Mouse (Mus musculus) heart, embryonic 12.5 days (tissue): ENCODE results near the gene Gtf2e1. TPM values are rescaled to one million over a fixed set of nuclear protein-coding genes. Genes with fewer than 3 reads are reported as not detected.

Experiments used
- ATAC-seq: fragments of 200-750 bp; cut with Nextera tagmentation; 2 replicates; pipeline ENCODE4 v1.8.0; 2017; ENCODE audit warnings: moderate TSS enrichment, moderate library complexity; ENCODE audit not compliant: insufficient number of reproducible peaks, low FRiP score
- H3K27ac ChIP-seq: fragments of 300-500 bp; sonication (generic); 2 replicates; pipeline ENCODE4 v1.5.1; 2016; ENCODE audit warnings: mild to moderate bottlenecking, moderate library complexity; ENCODE audit not compliant: poor library complexity, severe bottlenecking
- H3K27me3 ChIP-seq: fragments of 300-500 bp; sonication (generic); replicated peaks from 2 replicates; pipeline ENCODE4 v1.6.1; 2016; ENCODE audit warnings: mild to moderate bottlenecking, moderate library complexity
- H3K36me3 ChIP-seq: fragments of 300-500 bp; sonication (generic); 2 replicates; pipeline ENCODE4 v1.6.1; 2016; ENCODE audit warnings: mild to moderate bottlenecking, moderate library complexity
- H3K4me1 ChIP-seq: fragments of 300-500 bp; sonication (generic); replicated peaks from 2 replicates; pipeline ENCODE4 v1.6.1; 2016; ENCODE audit warnings: mild to moderate bottlenecking
- H3K4me2 ChIP-seq: fragments of 300-500 bp; sonication (generic); 2 replicates; pipeline ENCODE4 v1.6.1; 2016; ENCODE audit warnings: mild to moderate bottlenecking, moderate library complexity
- H3K4me3 ChIP-seq: fragments of 300-500 bp; sonication (generic); 2 replicates; pipeline ENCODE4 v1.5.1; 2016; ENCODE audit warnings: mild to moderate bottlenecking
- H3K9ac ChIP-seq: fragments of 300-500 bp; sonication (generic); 2 replicates; pipeline ENCODE4 v1.6.1; 2016; ENCODE audit warnings: mild to moderate bottlenecking, moderate library complexity
- H3K9me3 ChIP-seq: fragments of 300-500 bp; sonication (generic); replicated peaks from 2 replicates; pipeline ENCODE4 v1.6.1; 2016; ENCODE audit warnings: mild to moderate bottlenecking, moderate library complexity
- WGBS: fragments of 180-500 bp; shearing (Covaris S2); methylation state at CpG from one replicate; pipeline ENCODE4 v1.1.7; 2016; 5-methylcytosine and 5-hydroxymethylcytosine counted together
- polyA plus RNA-seq: library from polyadenylated mRNA; unstranded; fragments of >200 nt; fragmentation: Nextera tagmentation; extraction: Ambion mirVana; gene quantifications from 2 replicates; pipeline ENCODE4 v1.2.1, GENCODE M21; 2016

The Gtf2e1 gene
- 25.9 and 28.5 TPM in 2 replicates for polyA plus RNA-seq

DNA sequence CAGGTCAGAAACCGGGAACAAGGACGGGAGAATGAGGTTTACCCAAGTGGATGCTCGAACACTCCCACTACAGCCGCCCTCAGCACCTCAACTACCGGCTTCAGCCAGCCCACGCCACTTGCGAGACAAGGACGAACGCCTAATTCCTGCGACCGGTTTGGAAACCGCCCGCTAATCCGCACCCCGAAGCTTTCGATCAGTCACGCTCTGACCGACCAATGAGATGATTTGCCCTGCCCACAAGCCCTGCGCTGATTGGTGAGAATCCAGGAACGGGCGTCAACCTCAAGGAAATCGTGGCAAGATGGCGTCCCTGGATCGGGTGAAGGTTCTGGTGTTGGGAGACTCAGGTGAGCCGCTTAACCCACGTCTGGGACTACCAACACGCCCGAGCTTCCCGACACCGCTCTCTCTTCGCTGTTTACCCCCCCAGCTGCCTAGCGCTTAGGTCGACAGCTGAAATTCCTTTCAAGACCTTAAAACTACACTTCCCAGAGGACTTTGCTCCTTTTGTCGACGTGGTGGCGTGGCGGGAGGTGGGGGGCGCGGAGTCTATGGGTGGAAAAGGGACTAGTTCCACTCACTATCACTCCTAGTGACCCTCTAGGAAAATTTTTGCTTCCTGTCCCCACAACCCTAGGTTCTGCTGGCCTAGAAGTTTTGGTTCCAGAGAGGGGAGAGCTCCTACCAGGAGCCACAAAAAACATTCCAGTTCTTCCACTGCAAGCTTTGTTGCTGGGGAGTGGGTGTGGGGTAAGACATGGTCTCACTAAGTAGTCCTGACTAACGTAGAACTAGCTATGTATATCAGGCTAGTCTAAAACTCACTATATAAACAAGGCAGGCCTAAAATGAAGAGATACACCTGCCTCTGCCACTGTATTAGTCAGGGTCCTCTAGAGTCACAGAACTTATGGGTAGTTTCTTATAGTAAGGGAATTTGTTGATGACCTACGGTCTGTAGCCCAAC lies at the start of gene Gtf2e1, which contains the start of gene Rabl3:
Gene Gtf2e1, minus strand, starts transcription at position 179 of the 970 bp plus-strand sequence.
Gene Rabl3, plus strand, starts transcription at position 275 of the 970 bp plus-strand sequence.
- 2% methylated on average over 41 of the region's 41 CpGs for WGBS

DNA sequence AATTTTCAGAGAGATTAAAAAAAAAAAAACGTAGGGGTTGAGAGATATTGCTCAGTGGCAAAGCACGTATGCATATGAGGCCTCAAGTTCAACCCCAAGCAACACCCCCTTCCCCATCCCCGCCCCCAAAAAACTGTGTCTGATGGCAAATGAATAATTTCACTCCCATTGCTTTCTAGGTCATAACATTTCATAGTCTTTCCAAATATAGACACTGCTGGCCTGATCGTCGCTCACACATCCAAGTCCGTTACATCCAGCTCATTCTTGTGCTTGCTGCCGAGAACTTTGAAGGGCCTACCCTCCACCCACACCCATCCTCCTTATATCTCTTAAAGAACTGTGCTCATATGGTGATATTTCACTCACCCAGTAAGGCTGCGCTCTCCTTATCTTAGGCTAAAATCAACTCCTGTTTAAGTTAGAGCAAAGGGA lies 45.6 kb upstream of the Gtf2e1 start:
- 65% methylated on average over 8 of the region's 8 CpGs for WGBS
- no peak for ATAC-seq
- peak overlapping the region; percentile 76; the same call in 1 of the 2 replicates for H3K4me2 ChIP-seq

More for the DNA sequence above, at the start of gene Gtf2e1, which contains the start of gene Rabl3:
- Histone ChIP-seq H3K4me2 (peak within 1 kb of the TSS; percentile 85), H3K36me3 (peaks cover 24% of the 10 kb centered on the region), H3K9ac (peak within 1 kb of the TSS; percentile 95), H3K27me3 (no peaks in the 10 kb centered on the region), H3K4me3 (peak within 1 kb of the TSS; percentile 97), H3K4me1 (peaks cover 24% of the 10 kb centered on the region), H3K27ac (peak within 1 kb of the TSS; percentile 93), H3K9me3 (no peaks in the 10 kb centered on the region)
- ATAC-seq = peak; percentile 100

DNA sequence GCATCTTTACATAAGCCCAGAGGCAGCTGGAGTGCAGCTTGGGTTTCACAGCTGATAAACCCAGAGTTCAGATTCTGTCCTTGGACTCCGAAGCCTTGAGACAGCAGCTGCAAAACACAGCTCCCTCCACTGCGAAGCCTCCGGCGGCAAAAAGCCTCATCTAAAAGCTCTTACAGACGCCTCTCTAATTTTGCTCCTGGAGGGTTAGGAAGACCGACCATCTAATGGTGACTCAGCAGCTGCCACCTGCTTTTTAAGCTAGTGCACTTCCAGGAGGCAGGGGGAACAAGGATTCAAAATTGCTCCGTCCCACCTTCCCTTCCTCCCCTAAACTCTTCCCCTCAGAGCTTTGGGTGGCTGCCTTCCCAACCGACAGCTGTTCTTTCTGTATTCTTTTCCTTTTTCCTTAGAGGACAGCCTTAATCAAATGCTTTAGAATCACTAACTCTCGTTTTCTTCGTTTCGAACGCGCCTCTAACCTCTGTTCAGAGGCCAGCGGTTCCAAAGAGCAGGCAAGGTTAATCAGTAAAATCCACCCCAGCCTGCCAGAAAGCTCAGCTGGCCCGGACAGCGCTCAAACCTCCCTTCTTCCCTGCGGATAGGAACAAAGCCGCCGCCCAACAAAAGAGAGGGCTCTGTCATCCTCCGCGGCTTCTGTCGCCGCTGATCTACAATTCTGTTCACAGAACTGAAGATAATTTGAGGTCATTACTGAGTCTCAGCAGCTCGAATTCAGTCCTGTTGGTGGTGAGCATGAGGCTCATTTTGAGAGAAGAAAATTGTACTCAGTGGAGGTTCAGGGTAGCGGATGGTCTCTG lies 44.8 kb upstream of the Gtf2e1 start:
- peak overlapping the region; percentile 32 for H3K27ac ChIP-seq
- H3K36me3 ChIP-seq = no peaks in the 10 kb centered on the region
- ATAC-seq = no peak; the same call in 1 of the 2 replicates

More for the DNA sequence above, 45.6 kb upstream of the Gtf2e1 start:
- Histone ChIP-seq H3K27ac (no peak overlapping the region), H3K9ac (no peak overlapping the region), H3K27me3 (no peaks in the 10 kb centered on the region), H3K4me3 (no peak overlapping the region), H3K9me3 (no peaks in the 10 kb centered on the region), H3K36me3 (no peaks in the 10 kb centered on the region), H3K4me1 (peaks cover 9% of the 10 kb centered on the region; the same call in 1 of the 2 replicates)

DNA sequence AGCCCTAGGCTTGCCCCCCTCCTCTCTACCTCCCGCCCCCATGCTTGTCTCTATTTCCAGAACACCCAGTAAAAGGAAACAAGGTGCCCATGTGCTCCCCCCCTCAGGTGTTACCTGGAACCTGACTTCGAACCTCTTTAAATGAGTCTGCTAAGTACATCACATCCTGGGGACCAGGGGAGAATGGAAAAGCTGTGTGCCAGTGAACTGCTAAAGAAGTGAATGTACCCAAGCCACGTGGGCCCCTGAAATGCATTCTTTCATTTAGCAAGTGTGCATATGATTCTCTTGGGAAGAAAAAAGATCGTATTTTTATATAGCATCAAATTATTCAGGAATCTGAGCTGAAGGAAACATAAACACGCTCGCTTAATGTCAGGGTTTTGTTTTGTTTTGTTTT lies 44.2 kb upstream of the Gtf2e1 start:
- Histone ChIP-seq H3K9me3 (no peaks in the 10 kb centered on the region), H3K4me3 (peak overlapping the region; percentile 42; the same call in 1 of the 2 replicates), H3K4me2 (peak overlapping the region; percentile 76), H3K9ac (no peak overlapping the region), H3K27ac (no peak overlapping the region), H3K4me1 (peaks cover 15% of the 10 kb centered on the region), H3K27me3 (no peaks in the 10 kb centered on the region), H3K36me3 (no peaks in the 10 kb centered on the region)
- no peak for ATAC-seq
- WGBS = 45% methylated on average over 6 of the region's 6 CpGs

More for the DNA sequence above, 44.8 kb upstream of the Gtf2e1 start:
- Histone ChIP-seq H3K4me1 (peaks cover 13% of the 10 kb centered on the region), H3K4me2 (peak overlapping the region; percentile 76), H3K9me3 (no peaks in the 10 kb centered on the region), H3K9ac (peak overlapping the region; percentile 53; the same call in 1 of the 2 replicates), H3K4me3 (peak overlapping the region; percentile 42), H3K27me3 (no peaks in the 10 kb centered on the region)
- WGBS = 6% methylated on average over 25 of the region's 25 CpGs

DNA sequence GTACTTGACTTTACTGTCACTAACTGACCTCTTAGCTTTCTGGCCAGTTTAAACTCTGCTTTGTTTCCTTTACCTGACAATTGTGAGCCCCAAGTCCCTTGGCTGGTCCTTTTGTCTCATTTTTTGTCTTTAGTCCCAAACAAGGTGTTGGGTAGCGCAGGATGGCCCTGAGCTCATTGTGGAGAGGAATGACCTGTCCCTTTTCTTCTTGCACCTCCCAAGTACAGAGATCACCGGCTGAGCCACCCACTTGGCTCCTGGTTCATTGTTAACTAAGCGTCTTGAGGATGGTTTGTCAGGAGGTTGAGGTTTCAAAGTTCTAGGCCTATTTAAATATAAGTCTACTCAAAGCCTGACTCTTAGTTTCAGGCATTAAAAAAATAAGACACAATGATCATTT lies 43.7 kb upstream of the Gtf2e1 start:
- H3K27me3 ChIP-seq = no peaks in the 10 kb centered on the region
- peaks cover 15% of the 10 kb centered on the region for H3K4me1 ChIP-seq
- no peaks in the 10 kb centered on the region for H3K36me3 ChIP-seq
- H3K27ac ChIP-seq = no peak overlapping the region
- no peaks in the 10 kb centered on the region for H3K9me3 ChIP-seq
- 90% methylated on average over 3 of the region's 3 CpGs for WGBS
- H3K9ac ChIP-seq = no peak overlapping the region
- ATAC-seq = no peak
- no peak overlapping the region for H3K4me3 ChIP-seq
- no peak overlapping the region for H3K4me2 ChIP-seq

DNA sequence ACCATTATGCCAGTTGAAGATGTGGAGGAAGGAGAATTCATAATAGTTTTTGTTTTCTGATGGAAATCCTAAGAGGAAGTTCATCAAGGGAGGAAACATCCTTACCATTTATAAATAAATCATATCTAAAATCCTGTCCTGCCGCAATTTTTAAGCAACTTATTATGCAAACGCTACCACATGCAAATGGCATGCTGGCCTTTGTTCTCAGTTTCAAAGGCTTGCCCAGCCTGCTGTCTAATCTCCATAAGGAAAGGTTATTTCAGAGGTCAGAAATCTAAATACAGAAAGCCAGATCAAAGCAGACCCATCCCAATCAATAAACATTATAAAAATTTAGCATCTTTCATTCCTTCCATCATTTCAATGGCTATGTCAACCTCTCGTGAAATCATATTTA lies 42.3 kb upstream of the Gtf2e1 start:
- no peak overlapping the region for H3K9ac ChIP-seq
- no peaks in the 10 kb centered on the region for H3K36me3 ChIP-seq
- no peak overlapping the region for H3K4me3 ChIP-seq
- 86% methylated on average over 3 of the region's 3 CpGs for whole genome bisulfite sequencing
- H3K9me3 ChIP-seq = no peaks in the 10 kb centered on the region
- H3K27me3 ChIP-seq = no peaks in the 10 kb centered on the region
- H3K4me1 ChIP-seq = peaks cover 15% of the 10 kb centered on the region
- H3K27ac ChIP-seq = no peak overlapping the region
- no peak overlapping the region for H3K4me2 ChIP-seq
- no peak for ATAC-seq

DNA sequence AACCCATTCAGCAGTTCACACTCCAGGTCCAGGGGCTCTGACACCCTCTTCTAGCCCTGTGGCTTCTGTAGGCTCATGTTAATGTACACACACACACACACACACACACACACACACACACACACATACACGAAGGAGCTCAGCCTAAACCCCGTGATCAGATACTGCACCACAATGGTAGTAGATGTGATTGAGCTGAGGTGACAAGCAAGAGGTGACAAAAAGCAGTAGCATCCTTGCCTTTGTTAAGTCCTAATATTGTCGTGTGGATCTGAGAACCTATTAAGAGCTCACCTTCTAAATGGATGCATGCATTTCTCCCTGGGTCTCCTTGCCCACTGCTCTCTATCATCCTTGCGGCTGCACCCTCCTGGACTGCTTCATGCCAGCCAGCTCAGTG lies 41.1 kb upstream of the Gtf2e1 start:
- no peak overlapping the region for H3K9ac ChIP-seq
- H3K4me3 ChIP-seq = no peak overlapping the region
- H3K36me3 ChIP-seq = no peaks in the 10 kb centered on the region
- WGBS = 69% methylated on average over 4 of the region's 4 CpGs
- no peak overlapping the region for H3K4me2 ChIP-seq
- ATAC-seq = no peak
- no peak overlapping the region for H3K27ac ChIP-seq
- no peaks in the 10 kb centered on the region for H3K9me3 ChIP-seq
- H3K4me1 ChIP-seq = peaks cover 15% of the 10 kb centered on the region
- no peaks in the 10 kb centered on the region for H3K27me3 ChIP-seq

DNA sequence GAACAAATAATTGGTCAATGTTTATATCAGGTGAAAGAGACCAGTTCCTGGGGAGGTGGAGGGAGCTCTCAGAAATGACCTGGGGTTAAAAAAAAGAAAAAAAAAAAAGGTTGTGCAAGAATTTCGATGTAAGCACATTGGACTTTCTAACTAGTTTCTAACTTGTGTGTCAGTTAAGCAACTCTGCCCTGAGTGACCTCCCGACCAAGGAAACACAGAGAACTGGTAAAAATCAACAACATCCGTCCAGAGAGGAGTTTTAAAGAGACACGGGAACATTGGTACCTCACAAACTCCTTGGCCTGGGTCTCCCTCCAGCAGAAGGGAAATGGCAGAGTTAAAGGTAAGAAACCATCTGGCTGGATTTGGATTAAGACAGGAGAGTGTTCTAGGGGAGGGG lies 40.4 kb upstream of the Gtf2e1 start, which contains the start of gene Hgd:
Gene Hgd, plus strand, starts transcription at position 160 of the 400 bp plus-strand sequence.
- H3K27me3 ChIP-seq = no peaks in the 10 kb centered on the region
- H3K9me3 ChIP-seq = no peaks in the 10 kb centered on the region
- H3K36me3 ChIP-seq = no peaks in the 10 kb centered on the region
- no peak for ATAC-seq
- peaks cover 15% of the 10 kb centered on the region for H3K4me1 ChIP-seq
- H3K9ac ChIP-seq = no peak within 1 kb of the TSS
- WGBS = 68% methylated on average over 4 of the region's 4 CpGs
- no peak within 1 kb of the TSS for H3K4me2 ChIP-seq
- H3K4me3 ChIP-seq = no peak within 1 kb of the TSS
- no peak within 1 kb of the TSS for H3K27ac ChIP-seq

DNA sequence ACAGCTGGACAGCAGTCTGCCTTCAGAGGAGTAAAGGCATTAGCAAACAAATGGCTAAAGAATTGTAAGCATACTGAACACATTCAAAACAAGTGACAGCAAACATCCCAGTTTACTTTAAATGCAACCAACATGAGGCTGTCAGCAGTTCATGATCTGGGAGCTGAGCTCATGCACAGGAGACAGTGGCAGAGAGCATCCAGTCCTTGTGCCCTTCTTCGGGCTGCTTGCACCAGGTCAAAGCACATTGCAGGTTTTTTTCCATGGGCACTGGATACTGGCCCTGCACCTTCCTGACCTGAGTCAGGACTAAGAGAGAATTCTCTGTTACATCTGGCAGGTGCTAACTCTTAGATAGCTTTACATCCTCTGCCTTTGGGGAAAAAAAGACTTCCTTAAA lies 40.0 kb upstream of the Gtf2e1 start:
- Histone ChIP-seq H3K4me2 (no peak overlapping the region), H3K4me3 (no peak overlapping the region), H3K27ac (no peak overlapping the region), H3K9ac (no peak overlapping the region), H3K4me1 (peaks cover 15% of the 10 kb centered on the region), H3K27me3 (no peaks in the 10 kb centered on the region), H3K36me3 (no peaks in the 10 kb centered on the region; the same call in 1 of the 2 replicates), H3K9me3 (no peaks in the 10 kb centered on the region)
- WGBS = 47% methylated on average over 1 of the region's 1 CpGs
- no peak for ATAC-seq

DNA sequence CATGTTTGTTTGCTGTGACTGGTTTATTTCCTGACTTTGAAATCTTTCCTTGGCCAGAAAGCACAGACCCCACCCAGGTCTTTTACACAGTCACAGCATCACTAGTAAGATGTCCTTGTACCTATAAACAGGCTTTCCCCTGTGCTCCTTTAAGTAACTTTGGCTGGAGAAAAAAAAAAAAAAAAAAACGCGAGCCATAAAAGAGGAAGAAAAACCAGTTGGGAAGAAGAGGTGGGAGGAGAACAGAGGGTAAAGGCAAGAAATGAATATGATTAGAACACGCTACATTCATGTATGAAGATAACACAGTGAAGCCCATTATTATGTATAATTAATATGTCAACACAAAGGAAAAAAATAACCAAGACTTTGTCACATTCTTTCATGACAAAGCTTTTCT lies 35.7 kb upstream of the Gtf2e1 start:
- WGBS = 60% methylated on average over 3 of the region's 3 CpGs

More for the DNA sequence above, 35.7 kb upstream of the Gtf2e1 start:
- no peaks in the 10 kb centered on the region for H3K27me3 ChIP-seq
- H3K4me1 ChIP-seq = peaks cover 6% of the 10 kb centered on the region
- no peak overlapping the region for H3K4me2 ChIP-seq
- no peak for ATAC-seq
- H3K36me3 ChIP-seq = peaks cover 22% of the 10 kb centered on the region
- H3K9me3 ChIP-seq = peaks cover 8% of the 10 kb centered on the region; the same call in 1 of the 2 replicates
- no peak overlapping the region for H3K9ac ChIP-seq
- no peak overlapping the region for H3K4me3 ChIP-seq
- no peak overlapping the region for H3K27ac ChIP-seq
